Mouse (Mus musculus) small intestine, adult 2 months (tissue): Measurements from ENCODE around the gene Dab1.

Source experiments
- CTCF ChIP-seq: fragments of 200-500 bp; IDR thresholded peaks from 2 replicates; pipeline ENCODE4 v1.5.1; 2012; ENCODE audit warnings: low read depth, mild to moderate bottlenecking, control low read depth, inconsistent platforms, low read length, moderate library complexity, mixed read lengths; ENCODE audit not compliant: insufficient replicate concordance, insufficient read length; ENCODE audit errors: extremely low read depth
- POLR2A ChIP-seq: fragments of 200-500 bp; IDR thresholded peaks from 2 replicates; pipeline ENCODE4 v1.6.1; 2012; ENCODE audit warnings: low read depth, mild to moderate bottlenecking, control low read depth, inconsistent platforms, low read length, moderate library complexity

- TF ChIP-seq POLR2A (no peak), CTCF (no peak)
Measured at GRCm38 (mm10) chr4:104366491-104366890, 747.3 kb downstream of the Dab1 start.
